Mouse (Mus musculus) limb, embryonic 10.5 days (tissue): Measurements from ENCODE around the gene Clec1a. TPM values are rescaled to one million over a fixed set of nuclear protein-coding genes. Genes with fewer than 3 reads are reported as not detected.
"Not testable (repeated sequence)": the region's sequence is repeated elsewhere in the genome, so short reads cannot be mapped to it uniquely, and the experiment has no call there.

Source experiments
- DNase-seq: peaks from one replicate; pipeline ENCODE4 v3.0.0-alpha.2; 2017; ENCODE audit warnings: low spot score
- H3K27ac ChIP-seq: fragments of 300-500 bp; sonication (generic); 2 replicates; pipeline ENCODE4 v1.5.1; 2016; ENCODE audit warnings: mild to moderate bottlenecking
- H3K27me3 ChIP-seq: fragments of 300-500 bp; sonication (generic); 2 replicates; pipeline ENCODE4 v1.6.1; 2016; ENCODE audit warnings: low read depth, mild to moderate bottlenecking; ENCODE audit not compliant: poor library complexity, severe bottlenecking
- H3K36me3 ChIP-seq: fragments of 300-500 bp; sonication (generic); 2 replicates; pipeline ENCODE4 v1.6.1; 2016; ENCODE audit warnings: mild to moderate bottlenecking, moderate library complexity
- H3K4me1 ChIP-seq: fragments of 300-500 bp; sonication (generic); 2 replicates; pipeline ENCODE4 v1.6.1; 2016
- H3K4me3 ChIP-seq: fragments of 300-500 bp; sonication (generic); 2 replicates; pipeline ENCODE4 v1.5.1; 2016; ENCODE audit warnings: mild to moderate bottlenecking, moderate library complexity
- H3K9me3 ChIP-seq: fragments of 300-500 bp; sonication (generic); replicated peaks from 2 replicates; pipeline ENCODE4 v1.6.1; 2016; ENCODE audit warnings: mild to moderate bottlenecking
- WGBS: fragments of 180-500 bp; shearing (Covaris S2); methylation state at CpG from one replicate; pipeline ENCODE4 v1.1.7; 2016; 5-methylcytosine and 5-hydroxymethylcytosine counted together
- polyA plus RNA-seq: library from polyadenylated mRNA; unstranded; fragments of >200 nt; fragmentation: Nextera tagmentation; extraction: Ambion mirVana; gene quantifications from 2 replicates; pipeline ENCODE4 v1.2.1, GENCODE M21; 2016

Clec1a gene
- polyA plus RNA-seq, result 0.84 and 1.4 TPM in 2 replicates

- Histone ChIP-seq H3K4me1 (peaks cover 9% of the 10 kb centered on the region; the same call in 1 of the 2 replicates), H3K27ac (no peak within 1 kb of the TSS), H3K4me3 (no peak within 1 kb of the TSS), H3K9me3 (no peaks in the 10 kb centered on the region), H3K27me3 (no peaks in the 10 kb centered on the region), H3K36me3 (no peaks in the 10 kb centered on the region)
- DNase-seq, result no peak
- 69% methylated on average over 13 of the region's 13 CpGs for WGBS
These were observed at the start of gene Clec1a for GRCm38 (mm10) chr6:129451411-129452039. Clec1a (minus strand) TSS chr6:129452000.

GRCm38 (mm10) chr6:129499516-129499915 is 47.7 kb upstream of the Clec1a start:
- DNase-seq, H3K27ac ChIP-seq, H3K4me1 ChIP-seq, H3K36me3 ChIP-seq, H3K9me3 ChIP-seq, H3K4me3 ChIP-seq, H3K27me3 ChIP-seq: not testable (repeated sequence)
- WGBS, result 93% methylated on average over 1 of the region's 1 CpGs

- Histone ChIP-seq H3K4me1 (no peaks in the 10 kb centered on the region), H3K9me3 (no peaks in the 10 kb centered on the region), H3K4me3 (no peak overlapping the region), H3K36me3 (no peaks in the 10 kb centered on the region), H3K27ac (no peak overlapping the region), H3K27me3 (no peaks in the 10 kb centered on the region)
- WGBS, result over 99% methylated on average over 3 of the region's 3 CpGs
- DNase-seq, result no peak
These were observed 45.8 kb upstream of the Clec1a start for GRCm38 (mm10) chr6:129497345-129498218.

GRCm38 (mm10) chr6:129494924-129495323 is 43.1 kb upstream of the Clec1a start:
- H3K4me1 ChIP-seq, result no peaks in the 10 kb centered on the region
- H3K36me3 ChIP-seq, result no peaks in the 10 kb centered on the region
- H3K4me3 ChIP-seq, result no peak overlapping the region
- no peaks in the 10 kb centered on the region for H3K9me3 ChIP-seq
- H3K27ac ChIP-seq, result no peak overlapping the region
- 90% methylated on average over 4 of the region's 4 CpGs for WGBS
- no peak for DNase-seq
- no peaks in the 10 kb centered on the region for H3K27me3 ChIP-seq

- Histone ChIP-seq H3K36me3 (no peaks in the 10 kb centered on the region), H3K27me3 (no peaks in the 10 kb centered on the region), H3K9me3 (no peaks in the 10 kb centered on the region), H3K4me3 (no peak overlapping the region), H3K27ac (no peak overlapping the region), H3K4me1 (peaks cover 14% of the 10 kb centered on the region; the same call in 1 of the 2 replicates)
- no peak for DNase-seq
- WGBS, result 87% methylated on average over 8 of the region's 8 CpGs
These were observed 28.5 kb upstream of the Clec1a start for GRCm38 (mm10) chr6:129480089-129480958.

GRCm38 (mm10) chr6:129476404-129477126 is 24.8 kb upstream of the Clec1a start:
- Histone ChIP-seq H3K4me3 (no peak overlapping the region), H3K27me3 (no peaks in the 10 kb centered on the region), H3K27ac (no peak overlapping the region), H3K36me3 (no peaks in the 10 kb centered on the region), H3K4me1 (peaks cover 14% of the 10 kb centered on the region; the same call in 1 of the 2 replicates), H3K9me3 (no peaks in the 10 kb centered on the region)
- no peak for DNase-seq
- 33% methylated on average over 13 of the region's 13 CpGs for WGBS

GRCm38 (mm10) chr6:129472627-129473026 is 20.8 kb upstream of the Clec1a start:
- Histone ChIP-seq H3K4me3 (no peak overlapping the region), H3K27ac (no peak overlapping the region), H3K9me3 (no peaks in the 10 kb centered on the region), H3K27me3 (no peaks in the 10 kb centered on the region), H3K36me3 (no peaks in the 10 kb centered on the region), H3K4me1 (peaks cover 7% of the 10 kb centered on the region; the same call in 1 of the 2 replicates)
- 83% methylated on average over 5 of the region's 5 CpGs for WGBS
- DNase-seq, result no peak

- H3K4me1 ChIP-seq, result no peaks in the 10 kb centered on the region; the same call in 1 of the 2 replicates
- 93% methylated on average over 6 of the region's 6 CpGs for WGBS
- no peaks in the 10 kb centered on the region for H3K36me3 ChIP-seq
- no peaks in the 10 kb centered on the region for H3K27me3 ChIP-seq
- no peaks in the 10 kb centered on the region for H3K9me3 ChIP-seq
- H3K27ac ChIP-seq, result no peak overlapping the region
- H3K4me3 ChIP-seq, result no peak overlapping the region
- DNase-seq, result no peak
These were observed 19.6 kb upstream of the Clec1a start for GRCm38 (mm10) chr6:129471386-129471785.

GRCm38 (mm10) chr6:129449743-129450142 is 2.1 kb downstream of the Clec1a start:
- no peak overlapping the region for H3K27ac ChIP-seq
- H3K36me3 ChIP-seq, result no peaks in the 10 kb centered on the region
- no peaks in the 10 kb centered on the region for H3K27me3 ChIP-seq
- 64% methylated on average over 6 of the region's 6 CpGs for WGBS
- no peak overlapping the region for H3K4me3 ChIP-seq
- H3K9me3 ChIP-seq, result no peaks in the 10 kb centered on the region
- DNase-seq, result no peak
- peaks cover 9% of the 10 kb centered on the region; the same call in 1 of the 2 replicates for H3K4me1 ChIP-seq

GRCm38 (mm10) chr6:129438033-129438432 is 13.8 kb downstream of the Clec1a start:
- no peak for DNase-seq
- H3K4me3 ChIP-seq, result no peak overlapping the region
- H3K9me3 ChIP-seq, result no peaks in the 10 kb centered on the region
- H3K36me3 ChIP-seq, result no peaks in the 10 kb centered on the region
- H3K27ac ChIP-seq, result no peak overlapping the region
- H3K4me1 ChIP-seq, result no peaks in the 10 kb centered on the region
- H3K27me3 ChIP-seq, result no peaks in the 10 kb centered on the region
- WGBS, result 97% methylated on average over 2 of the region's 2 CpGs

GRCm38 (mm10) chr6:129436025-129436424 is 15.8 kb downstream of the Clec1a start:
- Histone ChIP-seq H3K36me3 (no peaks in the 10 kb centered on the region), H3K9me3 (no peaks in the 10 kb centered on the region), H3K27me3 (no peaks in the 10 kb centered on the region), H3K4me1 (no peaks in the 10 kb centered on the region), H3K4me3 (no peak overlapping the region), H3K27ac (no peak overlapping the region)
- WGBS, result 86% methylated on average over 3 of the region's 3 CpGs
- no peak for DNase-seq

- no peaks in the 10 kb centered on the region for H3K36me3 ChIP-seq
- no peak for DNase-seq
- H3K4me1 ChIP-seq, result no peaks in the 10 kb centered on the region
- H3K27ac ChIP-seq, result no peak overlapping the region
- no peaks in the 10 kb centered on the region for H3K27me3 ChIP-seq
- WGBS, result 86% methylated on average over 5 of the region's 5 CpGs
- H3K4me3 ChIP-seq, result no peak overlapping the region
- H3K9me3 ChIP-seq, result no peaks in the 10 kb centered on the region
These were observed 17.6 kb downstream of the Clec1a start for GRCm38 (mm10) chr6:129434239-129434638.
